Mouse (Mus musculus): Measurements from ENCODE around the gene Fbxw10. TPM values are rescaled to one million over a fixed set of nuclear protein-coding genes. Genes with fewer than 3 reads are reported as not detected.

Fbxw10 gene
- 0.21 and 0.25 TPM in 2 replicates for polyA plus RNA-seq (2015; fragmentation: Nextera tagmentation; extraction: Ambion mirVana)

DNA sequence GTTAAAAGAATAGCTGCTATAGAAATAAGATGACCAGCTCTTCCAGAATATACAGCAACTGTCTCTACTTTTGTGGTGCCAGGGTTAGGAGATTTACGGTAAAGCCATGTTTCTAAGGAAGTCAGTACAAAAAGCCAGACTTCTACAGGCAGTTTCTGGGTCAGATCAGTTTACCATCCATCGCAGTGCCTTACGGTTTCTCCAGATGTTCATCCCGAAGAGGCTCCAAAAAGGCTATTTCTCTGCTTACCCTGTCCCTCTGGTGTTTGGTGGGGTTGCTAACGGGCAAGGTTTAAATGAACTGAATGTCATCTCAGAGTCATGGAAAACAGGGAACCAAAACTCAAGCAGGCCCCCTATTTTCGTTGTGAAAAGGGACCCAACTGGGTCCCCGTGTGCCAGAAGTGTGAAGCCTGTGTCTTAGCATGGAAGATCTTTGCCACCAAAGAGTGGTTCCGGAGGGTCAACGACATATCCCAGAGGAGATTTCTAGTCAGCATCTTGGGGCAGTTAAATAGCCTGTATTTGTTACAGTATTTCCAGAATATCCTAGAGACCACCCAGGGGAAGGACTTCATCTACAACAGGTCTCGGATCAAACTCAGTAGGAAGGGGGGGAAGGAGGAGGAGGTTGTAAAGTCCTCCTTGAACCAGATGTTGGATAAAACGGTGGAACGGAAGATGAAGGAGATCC, at the start of gene Fbxw10:
Gene Fbxw10 (plus strand): TSS at position 109 of the 694 bp plus-strand sequence.
- H3K9ac ChIP-seq (replicated peaks; ENCODE audit: low read depth, low read length) = no peak within 1 kb of the TSS

DNA sequence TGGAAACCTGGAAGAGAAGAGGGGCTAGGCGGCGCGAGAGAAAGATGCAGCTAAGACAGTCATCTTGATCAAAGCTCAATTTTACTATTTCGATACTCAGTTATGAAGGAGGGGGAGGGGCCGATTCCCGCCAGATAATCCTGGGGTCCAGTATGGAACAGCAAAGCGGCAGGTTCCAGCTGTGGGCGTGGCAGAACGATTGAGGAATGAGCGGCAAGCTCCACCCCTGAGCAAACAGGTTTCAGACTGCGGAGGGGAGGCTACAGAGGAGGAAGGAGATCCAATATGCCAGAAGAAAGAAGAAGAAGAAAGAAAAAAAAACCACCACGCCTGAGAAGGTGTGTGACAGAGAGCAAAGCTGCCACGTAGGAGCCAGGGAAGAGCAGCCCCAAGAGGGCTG, 42.8 kb upstream of the Fbxw10 start:
- Histone ChIP-seq H3K4me1 (replicated peaks; ENCODE audit: control insufficient read depth, insufficient read depth, low read length) (no peaks in the 10 kb centered on the region), H3K4me3 (replicated peaks; ENCODE audit: low read length) (no peak overlapping the region), H3K36me3 (ENCODE audit: control insufficient read depth, insufficient read depth) (no peaks in the 10 kb centered on the region), H3K9ac (replicated peaks; ENCODE audit: low read depth, low read length) (no peak overlapping the region), H3K9me3 (ENCODE audit: control insufficient read depth, low read length) (no peaks in the 10 kb centered on the region), H3K27ac (ENCODE audit: low read length) (no peak overlapping the region), H3K4me2 (ENCODE audit: low read length) (no peak overlapping the region), H3K27me3 (replicated peaks; ENCODE audit: control insufficient read depth, insufficient read depth, low read length) (no peaks in the 10 kb centered on the region; the same call in 1 of the 2 replicates)
- ATAC-seq = no peak
- 57% methylated on average over 13 of the region's 13 CpGs for WGBS

More for the DNA sequence above, at the start of gene Fbxw10:
- no peaks in the 10 kb centered on the region for H3K9me3 ChIP-seq (ENCODE audit: control insufficient read depth, low read length)
- H3K4me3 ChIP-seq (replicated peaks; ENCODE audit: low read length) = no peak within 1 kb of the TSS
- no peak within 1 kb of the TSS for H3K27ac ChIP-seq (ENCODE audit: low read length)
- H3K36me3 ChIP-seq (ENCODE audit: control insufficient read depth, insufficient read depth) = no peaks in the 10 kb centered on the region
- ATAC-seq = no peak
- H3K4me1 ChIP-seq (replicated peaks; ENCODE audit: control insufficient read depth, insufficient read depth, low read length) = peaks cover 4% of the 10 kb centered on the region; the same call in 1 of the 2 replicates
- H3K27me3 ChIP-seq (replicated peaks; ENCODE audit: control insufficient read depth, insufficient read depth, low read length) = no peaks in the 10 kb centered on the region
- peak within 1 kb of the TSS; percentile 39 for H3K4me2 ChIP-seq (ENCODE audit: low read length)
- WGBS = 28% methylated on average over 12 of the region's 12 CpGs

DNA sequence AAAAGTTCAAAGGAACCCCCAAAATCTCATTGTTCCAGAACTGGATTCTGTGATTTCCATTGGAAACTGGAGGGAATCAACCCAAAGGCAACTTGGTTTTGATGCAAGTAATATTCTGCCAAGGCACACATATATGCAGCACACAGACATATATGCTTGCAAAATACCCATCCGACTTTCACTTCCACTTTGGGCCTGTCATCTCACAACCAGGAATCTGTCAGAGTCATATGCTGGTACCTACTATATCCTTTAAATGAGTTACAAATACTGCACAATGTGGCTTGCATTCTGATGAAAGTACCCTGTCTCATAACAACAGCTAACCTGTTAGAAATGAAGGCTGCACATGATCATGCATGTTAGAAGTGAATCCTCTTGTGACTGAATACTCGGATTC, 38.9 kb upstream of the Fbxw10 start:
- no peak overlapping the region for H3K9ac ChIP-seq (replicated peaks; ENCODE audit: low read depth, low read length)
- 86% methylated on average over 2 of the region's 2 CpGs for WGBS
- no peaks in the 10 kb centered on the region for H3K4me1 ChIP-seq (replicated peaks; ENCODE audit: control insufficient read depth, insufficient read depth, low read length)
- H3K9me3 ChIP-seq (ENCODE audit: control insufficient read depth, low read length) = no peaks in the 10 kb centered on the region
- H3K4me2 ChIP-seq (ENCODE audit: low read length) = no peak overlapping the region
- H3K27ac ChIP-seq (ENCODE audit: low read length) = no peak overlapping the region
- no peaks in the 10 kb centered on the region for H3K36me3 ChIP-seq (ENCODE audit: control insufficient read depth, insufficient read depth)
- no peak for ATAC-seq
- H3K27me3 ChIP-seq (replicated peaks; ENCODE audit: control insufficient read depth, insufficient read depth, low read length) = no peaks in the 10 kb centered on the region; the same call in 1 of the 2 replicates
- no peak overlapping the region for H3K4me3 ChIP-seq (replicated peaks; ENCODE audit: low read length)

DNA sequence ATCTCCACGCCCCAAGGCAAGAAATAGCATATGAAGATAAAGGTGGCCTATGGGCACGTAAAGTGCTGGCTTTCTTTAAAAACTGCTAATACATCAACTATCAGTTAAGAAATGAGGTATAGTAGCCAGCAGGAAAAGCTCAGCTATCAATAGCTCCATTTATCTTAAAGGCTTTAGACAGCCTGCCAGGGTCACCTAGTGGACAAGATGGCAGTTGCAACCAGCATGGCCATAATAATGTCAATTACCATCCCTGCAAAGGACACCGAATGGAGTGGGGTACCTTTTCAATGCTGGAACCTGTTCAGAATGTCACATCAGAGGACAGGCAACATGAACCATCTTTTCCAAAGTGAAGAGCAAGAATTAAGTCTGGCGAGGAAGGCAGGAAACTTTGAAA, 37.7 kb upstream of the Fbxw10 start:
- H3K4me1 ChIP-seq (replicated peaks; ENCODE audit: control insufficient read depth, insufficient read depth, low read length) = no peaks in the 10 kb centered on the region
- H3K9ac ChIP-seq (replicated peaks; ENCODE audit: low read depth, low read length) = no peak overlapping the region
- H3K4me2 ChIP-seq (ENCODE audit: low read length) = no peak overlapping the region
- H3K27me3 ChIP-seq (replicated peaks; ENCODE audit: control insufficient read depth, insufficient read depth, low read length) = no peaks in the 10 kb centered on the region; the same call in 1 of the 2 replicates
- H3K36me3 ChIP-seq (ENCODE audit: control insufficient read depth, insufficient read depth) = no peaks in the 10 kb centered on the region
- 73% methylated on average over 4 of the region's 4 CpGs for WGBS
- no peak for ATAC-seq
- H3K4me3 ChIP-seq (replicated peaks; ENCODE audit: low read length) = no peak overlapping the region
- H3K9me3 ChIP-seq (ENCODE audit: control insufficient read depth, low read length) = no peaks in the 10 kb centered on the region
- no peak overlapping the region for H3K27ac ChIP-seq (ENCODE audit: low read length)

DNA sequence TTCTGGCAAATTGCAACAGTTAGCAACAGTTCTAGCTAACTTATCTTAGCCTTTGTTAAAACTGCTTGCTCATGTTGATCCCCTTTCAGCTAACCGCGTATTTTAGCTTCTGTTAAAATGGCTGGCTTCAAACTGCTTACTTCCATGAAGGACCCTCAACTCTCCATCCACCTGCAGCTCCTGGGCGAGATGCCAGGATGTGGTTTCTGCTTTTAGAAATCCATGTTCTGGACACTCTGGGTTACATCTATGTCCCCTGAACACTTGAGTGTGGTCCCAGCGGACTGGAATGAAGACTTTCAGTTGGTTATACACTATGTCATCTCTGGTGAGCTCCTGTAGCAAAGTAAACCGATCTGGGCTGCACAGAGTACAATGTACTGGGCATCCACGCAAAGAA, 34.6 kb upstream of the Fbxw10 start:
- Histone ChIP-seq H3K9ac (replicated peaks; ENCODE audit: low read depth, low read length) (no peak overlapping the region), H3K27ac (ENCODE audit: low read length) (no peak overlapping the region), H3K4me1 (replicated peaks; ENCODE audit: control insufficient read depth, insufficient read depth, low read length) (no peaks in the 10 kb centered on the region), H3K36me3 (ENCODE audit: control insufficient read depth, insufficient read depth) (no peaks in the 10 kb centered on the region), H3K27me3 (replicated peaks; ENCODE audit: control insufficient read depth, insufficient read depth, low read length) (no peaks in the 10 kb centered on the region; the same call in 1 of the 2 replicates), H3K9me3 (ENCODE audit: control insufficient read depth, low read length) (no peaks in the 10 kb centered on the region), H3K4me2 (ENCODE audit: low read length) (no peak overlapping the region), H3K4me3 (replicated peaks; ENCODE audit: low read length) (no peak overlapping the region)
- WGBS = 84% methylated on average over 6 of the region's 6 CpGs
- ATAC-seq = no peak

DNA sequence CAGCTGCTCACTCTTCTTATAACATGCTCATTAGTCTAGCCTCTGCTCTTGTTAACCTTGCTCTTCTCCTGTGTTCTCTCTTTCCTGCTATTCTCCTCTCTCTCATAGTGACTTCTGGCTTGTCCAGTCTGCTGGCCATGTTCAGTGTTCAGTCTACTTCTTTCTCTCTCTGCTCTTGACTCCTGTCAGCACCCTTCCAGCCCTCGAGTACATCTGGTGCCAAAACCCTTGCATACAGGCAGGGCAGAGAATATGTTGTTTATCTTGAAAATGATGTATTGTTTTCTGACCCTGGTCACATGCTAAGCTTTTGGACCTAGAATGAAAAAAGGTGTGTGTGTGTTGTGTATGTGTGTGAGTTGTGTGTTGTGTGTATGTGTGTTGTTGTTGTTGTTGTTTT, 33.4 kb upstream of the Fbxw10 start:
- no peaks in the 10 kb centered on the region for H3K36me3 ChIP-seq (ENCODE audit: control insufficient read depth, insufficient read depth)
- H3K9ac ChIP-seq (replicated peaks; ENCODE audit: low read depth, low read length) = no peak overlapping the region
- no peak overlapping the region for H3K4me2 ChIP-seq (ENCODE audit: low read length)
- H3K27ac ChIP-seq (ENCODE audit: low read length) = no peak overlapping the region
- no peaks in the 10 kb centered on the region for H3K9me3 ChIP-seq (ENCODE audit: control insufficient read depth, low read length)
- 59% methylated on average over 1 of the region's 1 CpGs for WGBS
- H3K4me3 ChIP-seq (replicated peaks; ENCODE audit: low read length) = no peak overlapping the region
- H3K27me3 ChIP-seq (replicated peaks; ENCODE audit: control insufficient read depth, insufficient read depth, low read length) = no peaks in the 10 kb centered on the region
- ATAC-seq = no peak
- H3K4me1 ChIP-seq (replicated peaks; ENCODE audit: control insufficient read depth, insufficient read depth, low read length) = no peaks in the 10 kb centered on the region

DNA sequence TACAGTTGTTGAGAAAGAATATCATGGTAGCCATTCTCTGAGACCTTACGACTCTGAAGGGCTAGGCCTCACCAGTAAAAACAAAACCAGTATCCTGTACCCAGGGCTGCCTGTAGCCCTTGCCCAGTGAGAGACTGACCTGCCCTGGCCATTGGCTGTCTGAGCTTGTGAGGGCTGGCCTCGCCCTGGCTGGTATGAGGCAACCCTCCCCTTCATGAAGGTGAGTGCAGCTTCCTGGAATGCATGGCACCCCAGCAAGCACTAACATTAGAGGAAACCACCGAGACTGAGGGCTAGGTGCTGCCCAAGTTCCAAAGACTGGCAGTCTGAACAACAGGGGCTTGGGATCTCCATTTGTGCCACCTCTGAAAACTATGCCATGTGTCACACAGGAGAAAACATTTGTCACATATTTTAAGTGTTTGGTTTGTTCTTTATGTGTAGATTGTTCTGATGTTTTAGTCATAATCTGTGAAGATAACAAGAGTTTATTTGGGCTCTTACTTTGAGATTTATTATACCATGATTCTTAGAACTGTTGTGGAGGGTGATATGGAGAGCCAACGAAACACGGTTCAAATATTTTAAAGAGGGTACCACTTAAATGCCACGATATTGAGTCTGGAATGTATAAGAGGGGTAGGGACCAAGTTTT, 32.8 kb upstream of the Fbxw10 start:
- H3K9ac ChIP-seq (replicated peaks; ENCODE audit: low read depth, low read length) = no peak overlapping the region
- no peak overlapping the region for H3K27ac ChIP-seq (ENCODE audit: low read length)
- no peaks in the 10 kb centered on the region for H3K9me3 ChIP-seq (ENCODE audit: control insufficient read depth, low read length)
- WGBS = 74% methylated on average over 6 of the region's 6 CpGs
- H3K4me3 ChIP-seq (replicated peaks; ENCODE audit: low read length) = no peak overlapping the region
- H3K4me2 ChIP-seq (ENCODE audit: low read length) = no peak overlapping the region
- ATAC-seq = no peak
- no peaks in the 10 kb centered on the region for H3K27me3 ChIP-seq (replicated peaks; ENCODE audit: control insufficient read depth, insufficient read depth, low read length)
- H3K36me3 ChIP-seq (ENCODE audit: control insufficient read depth, insufficient read depth) = no peaks in the 10 kb centered on the region
- H3K4me1 ChIP-seq (replicated peaks; ENCODE audit: control insufficient read depth, insufficient read depth, low read length) = no peaks in the 10 kb centered on the region

DNA sequence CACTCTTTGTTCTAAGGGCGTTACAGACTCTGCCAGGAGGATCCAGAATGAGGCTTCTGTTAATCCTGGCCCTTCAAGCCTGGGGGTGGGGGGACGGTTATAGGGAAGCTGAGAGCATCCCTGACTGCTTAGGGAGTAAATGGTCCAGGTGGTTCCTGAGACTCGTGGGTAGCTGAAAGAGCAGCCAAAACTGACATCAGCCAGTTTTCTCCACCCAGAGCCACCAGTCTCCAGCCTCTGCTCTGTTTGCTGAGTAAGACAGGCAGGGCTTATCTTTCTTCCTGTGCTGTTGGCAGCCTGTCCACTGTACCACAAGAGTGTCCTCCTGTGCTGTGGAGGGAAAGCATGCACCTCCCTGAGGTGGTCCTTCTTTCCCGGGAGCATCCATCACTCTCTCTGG, 32.2 kb upstream of the Fbxw10 start:
- H3K36me3 ChIP-seq (ENCODE audit: control insufficient read depth, insufficient read depth) = no peaks in the 10 kb centered on the region
- WGBS = 59% methylated on average over 4 of the region's 4 CpGs
- H3K27ac ChIP-seq (ENCODE audit: low read length) = no peak overlapping the region
- H3K9me3 ChIP-seq (ENCODE audit: control insufficient read depth, low read length) = no peaks in the 10 kb centered on the region
- no peaks in the 10 kb centered on the region for H3K27me3 ChIP-seq (replicated peaks; ENCODE audit: control insufficient read depth, insufficient read depth, low read length)
- no peak overlapping the region for H3K4me2 ChIP-seq (ENCODE audit: low read length)
- H3K9ac ChIP-seq (replicated peaks; ENCODE audit: low read depth, low read length) = no peak overlapping the region
- no peak for ATAC-seq
- no peak overlapping the region for H3K4me3 ChIP-seq (replicated peaks; ENCODE audit: low read length)
- H3K4me1 ChIP-seq (replicated peaks; ENCODE audit: control insufficient read depth, insufficient read depth, low read length) = peaks cover 2% of the 10 kb centered on the region; the same call in 1 of the 2 replicates

DNA sequence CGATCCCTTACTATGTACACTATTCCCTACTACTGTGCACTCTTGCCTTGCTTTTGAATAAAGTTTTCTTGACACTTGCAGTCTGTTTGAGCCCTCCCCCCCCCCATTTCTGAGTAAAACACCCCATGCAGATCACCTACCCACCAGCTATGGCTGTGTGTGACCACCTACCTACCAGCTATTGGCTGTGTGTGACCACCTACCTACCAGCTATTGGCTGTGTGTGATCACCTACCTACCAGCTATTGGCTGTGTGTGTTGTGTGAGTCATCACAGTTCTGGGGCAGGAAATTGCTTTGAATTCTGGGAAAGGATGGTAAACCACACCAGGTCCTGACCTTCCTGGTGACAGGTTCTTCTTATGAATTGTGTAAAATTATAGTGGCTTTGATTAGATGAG, 31.4 kb upstream of the Fbxw10 start:
- Histone ChIP-seq H3K4me3 (replicated peaks; ENCODE audit: low read length) (no peak overlapping the region), H3K4me1 (replicated peaks; ENCODE audit: control insufficient read depth, insufficient read depth, low read length) (peaks cover 10% of the 10 kb centered on the region), H3K9me3 (ENCODE audit: control insufficient read depth, low read length) (no peaks in the 10 kb centered on the region), H3K9ac (replicated peaks; ENCODE audit: low read depth, low read length) (no peak overlapping the region), H3K36me3 (ENCODE audit: control insufficient read depth, insufficient read depth) (no peaks in the 10 kb centered on the region), H3K27me3 (replicated peaks; ENCODE audit: control insufficient read depth, insufficient read depth, low read length) (no peaks in the 10 kb centered on the region), H3K27ac (ENCODE audit: low read length) (no peak overlapping the region), H3K4me2 (ENCODE audit: low read length) (no peak overlapping the region)
- 86% methylated on average over 1 of the region's 1 CpGs for WGBS
- no peak for ATAC-seq
